Mouse (Mus musculus): Measurements from ENCODE around the gene 1700080E11Rik. TPM values are rescaled to one million over a fixed set of nuclear protein-coding genes. Genes with fewer than 3 reads are reported as not detected.

1700080E11Rik gene
- polyA plus RNA-seq, 1 experiment = not detected

DNA sequence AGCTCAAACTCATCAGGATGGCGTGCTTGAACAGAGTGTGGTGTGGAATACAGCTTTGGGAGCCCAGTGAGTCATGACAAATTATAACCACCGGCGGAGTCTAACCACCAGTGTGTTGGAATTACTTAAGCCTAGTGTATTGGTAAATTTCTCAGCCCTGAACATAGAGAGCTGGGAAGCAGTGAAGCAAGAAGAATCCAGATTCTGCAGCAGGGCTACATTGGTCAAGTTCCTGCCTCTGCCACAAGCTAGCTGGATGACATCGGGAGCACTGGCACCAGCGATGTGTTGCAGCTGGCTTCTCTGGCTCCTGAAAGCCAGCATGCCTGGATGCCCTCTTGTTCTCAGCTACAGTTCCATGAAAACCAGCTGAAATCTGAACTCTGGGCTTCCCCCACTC is 41.0 kb downstream of the 1700080E11Rik start:
- H3K4me1 ChIP-seq (ENCODE audit: control insufficient read depth) = no peaks in the 10 kb centered on the region
- TF ChIP-seq GATA1 (IDR thresholded peaks at IDR 0.05; ENCODE audit: low read length) = no peak
- no peak for TF ChIP-seq TAL1 (IDR thresholded peaks at IDR 0.05; ENCODE audit: low read length)
- no peaks in the 10 kb centered on the region for H3K9me3 ChIP-seq (ENCODE audit: control insufficient read depth, low read length)
- H3K4me3 ChIP-seq (replicated peaks) = no peak overlapping the region
- no peaks in the 10 kb centered on the region for H3K27me3 ChIP-seq (ENCODE audit: control insufficient read depth)
- no peaks in the 10 kb centered on the region for H3K36me3 ChIP-seq (ENCODE audit: control insufficient read depth)

DNA sequence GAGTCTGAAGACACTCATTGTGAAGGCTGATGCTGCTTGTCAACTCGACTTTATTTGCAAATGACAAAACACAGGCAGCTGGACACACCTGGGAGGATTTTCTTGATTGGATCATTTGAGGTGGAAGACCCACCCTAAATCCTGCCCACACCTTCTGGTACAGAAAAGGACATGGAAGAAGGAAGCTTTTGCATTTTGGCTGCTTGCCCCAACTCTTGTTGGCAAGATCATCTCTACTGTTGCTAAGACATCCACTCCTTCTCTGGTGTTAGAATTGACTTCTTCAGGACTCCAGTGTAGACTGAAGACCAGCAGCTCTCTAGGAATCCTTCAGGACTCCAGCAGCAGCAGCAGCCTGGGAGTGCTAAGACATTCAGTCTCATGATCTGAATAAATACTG is 43.0 kb downstream of the 1700080E11Rik start:
- TF ChIP-seq GATA1 (IDR thresholded peaks at IDR 0.05; ENCODE audit: low read length) (no peak), TAL1 (IDR thresholded peaks at IDR 0.05; ENCODE audit: low read length) (no peak)
- H3K4me3 ChIP-seq (replicated peaks) = no peak overlapping the region
- no peaks in the 10 kb centered on the region for H3K9me3 ChIP-seq (ENCODE audit: control insufficient read depth, low read length)
- no peaks in the 10 kb centered on the region for H3K27me3 ChIP-seq (ENCODE audit: control insufficient read depth)
- no peaks in the 10 kb centered on the region for H3K4me1 ChIP-seq (ENCODE audit: control insufficient read depth)
- H3K36me3 ChIP-seq (ENCODE audit: control insufficient read depth) = no peaks in the 10 kb centered on the region

DNA sequence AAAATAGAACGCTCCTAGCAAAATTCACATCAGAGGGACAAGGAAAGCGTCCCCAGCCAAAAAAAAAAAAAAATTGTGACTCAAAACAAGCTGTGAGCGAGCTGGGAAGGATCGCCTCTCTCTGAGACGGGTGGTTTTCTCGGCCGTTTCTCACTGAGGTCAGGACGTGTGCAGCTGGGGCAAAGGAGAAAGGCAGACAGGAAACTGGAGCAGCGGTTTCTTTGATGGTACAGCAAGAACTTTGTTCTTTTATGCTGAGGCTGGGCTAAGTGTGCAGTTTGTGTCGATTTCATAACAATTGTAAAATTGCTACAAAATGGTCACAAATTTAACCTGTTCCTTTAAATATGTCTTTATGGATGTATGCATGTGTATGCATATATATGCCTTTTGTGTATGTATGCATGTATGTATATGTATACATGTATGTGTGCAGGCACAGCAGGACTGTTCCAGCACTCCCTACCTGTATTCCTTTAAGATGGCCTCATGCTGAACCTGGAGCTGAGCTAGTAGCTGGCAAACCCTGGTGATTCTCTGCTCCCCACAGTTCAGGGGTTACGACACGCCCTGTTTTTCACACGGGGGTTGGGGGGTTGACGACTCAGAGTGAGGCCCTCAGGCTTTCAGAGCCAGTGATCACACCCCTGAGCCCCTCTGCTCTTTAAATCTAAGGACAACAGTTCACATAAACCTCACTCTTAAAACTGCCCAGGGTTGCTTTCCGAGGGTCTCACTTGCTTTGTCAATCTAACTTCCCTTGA is 43.9 kb downstream of the 1700080E11Rik start:
- H3K4me1 ChIP-seq (ENCODE audit: control insufficient read depth) = no peaks in the 10 kb centered on the region
- no peak overlapping the region for H3K4me3 ChIP-seq (replicated peaks)
- no peak for TF ChIP-seq TAL1 (IDR thresholded peaks at IDR 0.05; ENCODE audit: low read length)
- no peak for TF ChIP-seq GATA1 (IDR thresholded peaks at IDR 0.05; ENCODE audit: low read length)

More for the DNA sequence above, 43.9 kb downstream of the 1700080E11Rik start:
- Histone ChIP-seq H3K27me3 (ENCODE audit: control insufficient read depth) (no peaks in the 10 kb centered on the region), H3K36me3 (ENCODE audit: control insufficient read depth) (no peaks in the 10 kb centered on the region), H3K9me3 (ENCODE audit: control insufficient read depth, low read length) (no peaks in the 10 kb centered on the region)

Other genes with a start within 250 kb of the 1700080E11Rik start
- 0.99 and 1.5 TPM in 2 replicates for gene Mrpl3, start 91.9 kb downstream of the 1700080E11Rik start, polyA plus RNA-seq (2012)
- gene Nudt16, start 13.3 kb downstream of the 1700080E11Rik start, polyA plus RNA-seq (2012) = 0.27 and 0.37 TPM in 2 replicates